Mouse (Mus musculus): ENCODE data around the gene Actg1. TPM values are rescaled to one million over a fixed set of nuclear protein-coding genes. Genes with fewer than 3 reads are reported as not detected.

Gene Actg1
- 100 to 1,000 TPM; 131 to 185 (median 162) TPM for total RNA-seq (2022)

DNA sequence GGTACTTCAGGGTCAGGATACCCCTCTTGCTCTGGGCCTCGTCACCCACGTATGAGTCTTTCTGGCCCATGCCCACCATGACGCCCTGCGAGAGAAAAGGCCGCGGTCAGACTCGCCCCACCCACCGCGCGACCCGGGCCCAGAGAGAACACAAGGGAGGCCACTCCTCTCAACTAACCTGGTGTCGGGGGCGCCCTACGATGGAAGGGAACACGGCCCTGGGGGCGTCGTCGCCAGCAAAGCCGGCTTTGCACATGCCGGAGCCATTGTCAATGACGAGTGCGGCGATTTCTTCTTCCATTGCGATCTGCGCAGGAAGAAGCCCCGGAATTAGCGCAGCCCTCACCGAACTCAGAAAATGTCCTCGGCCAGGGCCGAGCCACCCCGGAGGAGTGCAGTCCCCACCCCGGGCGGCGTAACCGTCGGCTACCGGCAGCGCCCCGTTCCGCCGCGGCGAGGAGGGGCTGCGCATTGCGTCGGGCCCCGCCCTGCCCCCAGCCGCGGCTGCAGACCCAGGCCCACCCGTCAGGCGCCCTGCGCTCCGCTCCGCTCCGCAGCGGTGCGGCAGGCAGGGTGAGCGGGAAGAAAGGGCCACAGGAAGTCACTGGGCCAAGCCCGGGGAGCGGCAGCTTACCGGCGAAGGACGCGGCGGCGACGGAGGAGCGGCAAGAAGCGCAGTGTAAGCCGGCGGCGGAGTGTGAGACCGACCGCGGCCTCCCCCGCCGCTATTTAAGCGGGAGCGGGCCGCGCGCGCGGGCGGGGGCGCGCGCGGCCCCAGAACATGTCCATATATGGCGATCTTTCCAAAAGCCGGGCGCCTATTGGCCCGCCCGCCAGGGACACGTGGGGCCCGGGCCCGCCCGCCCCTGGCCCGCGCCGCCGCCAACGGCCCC is at the start of gene Actg1:
TSS of gene Actg1 (minus strand) at position 752 of the 893 bp plus-strand sequence.
- peak in 1 of 2 experiments; percentile 84 for DNase-seq (ENCODE audit: low spot score in 2 of 2)

DNA sequence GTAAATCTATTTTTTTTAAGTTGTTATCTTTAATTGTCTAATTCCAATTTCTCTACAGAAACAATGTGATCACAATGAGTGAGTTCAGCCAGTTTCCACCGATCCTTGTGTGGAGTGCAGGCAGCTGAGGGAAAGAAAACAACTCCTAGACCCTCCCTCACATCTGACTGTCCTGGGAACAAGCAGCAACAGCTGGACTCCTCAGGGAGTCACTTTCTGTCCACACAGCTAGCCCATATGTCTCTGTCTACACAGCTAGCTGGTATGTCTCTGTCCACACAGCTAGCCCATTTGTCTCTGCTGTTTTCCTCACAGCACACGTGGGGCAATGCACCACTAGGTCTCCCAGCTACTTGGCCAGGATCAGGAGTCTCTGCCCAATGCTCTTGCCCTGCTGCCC is 49.3 kb upstream of the Actg1 start:
- no peak for DNase-seq (ENCODE audit: low spot score in 2 of 2)

DNA sequence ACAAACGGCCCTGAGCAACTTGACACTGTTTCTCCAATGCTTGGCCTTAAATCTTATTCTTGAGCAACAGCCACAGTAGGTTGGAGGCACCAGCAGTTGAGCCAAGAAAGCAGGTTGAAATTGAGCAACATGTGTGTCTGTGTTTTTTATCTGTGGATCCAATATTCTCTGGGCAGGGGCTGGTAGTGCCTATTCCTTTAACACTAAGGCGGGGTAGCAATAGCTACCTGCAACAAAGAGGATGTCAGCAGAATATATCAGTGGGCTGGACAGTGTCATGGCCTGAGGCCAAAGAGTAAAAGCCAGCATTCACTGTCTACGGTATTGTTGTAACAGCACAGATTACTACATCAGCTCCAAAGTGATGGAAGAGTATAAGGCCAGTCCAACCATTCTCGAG is 47.3 kb upstream of the Actg1 start:
- DNase-seq (ENCODE audit: low spot score in 2 of 2): no peak

DNA sequence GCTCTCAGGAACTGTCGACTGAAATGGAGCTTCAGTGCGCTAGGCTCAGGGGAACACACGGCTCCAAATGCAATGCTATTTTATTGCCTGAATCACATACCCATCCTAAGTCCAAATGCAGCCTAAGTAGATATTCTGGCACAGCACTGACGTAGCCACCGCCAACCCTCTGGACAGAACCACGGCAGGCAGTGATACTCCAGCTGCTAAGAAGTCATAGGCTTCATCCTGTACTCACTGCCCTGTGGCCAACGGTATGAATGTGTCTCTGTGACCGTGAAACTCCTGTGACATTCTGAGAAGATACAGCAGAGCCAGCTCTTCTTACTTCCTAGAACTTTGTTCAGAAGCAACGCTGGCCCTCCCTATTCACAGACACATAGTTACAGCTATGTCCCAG is 40.2 kb upstream of the Actg1 start:
- peak; percentile 45 to 49 for DNase-seq (ENCODE audit: low spot score in 2 of 2)

DNA sequence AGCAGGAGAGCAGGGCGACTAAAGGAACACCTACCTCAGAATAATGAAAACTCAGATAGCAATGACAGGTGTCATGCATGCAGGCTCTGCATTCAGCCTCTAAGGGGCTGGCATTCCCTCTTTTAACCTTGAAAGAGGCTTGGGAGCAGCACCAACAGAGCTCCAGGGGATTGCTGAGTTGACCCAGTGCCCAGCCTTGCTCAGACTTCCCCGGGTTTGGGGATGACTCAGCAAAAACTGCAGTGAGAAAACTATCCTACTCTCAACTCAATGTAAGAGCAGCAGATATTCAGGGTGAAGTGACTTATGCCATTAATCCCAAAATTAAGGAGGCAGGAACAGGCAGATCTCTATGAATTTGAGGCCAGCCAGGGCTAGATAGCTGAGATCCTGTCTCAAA is 38.8 kb upstream of the Actg1 start:
- DNase-seq (ENCODE audit: low spot score in 2 of 2): no peak

DNA sequence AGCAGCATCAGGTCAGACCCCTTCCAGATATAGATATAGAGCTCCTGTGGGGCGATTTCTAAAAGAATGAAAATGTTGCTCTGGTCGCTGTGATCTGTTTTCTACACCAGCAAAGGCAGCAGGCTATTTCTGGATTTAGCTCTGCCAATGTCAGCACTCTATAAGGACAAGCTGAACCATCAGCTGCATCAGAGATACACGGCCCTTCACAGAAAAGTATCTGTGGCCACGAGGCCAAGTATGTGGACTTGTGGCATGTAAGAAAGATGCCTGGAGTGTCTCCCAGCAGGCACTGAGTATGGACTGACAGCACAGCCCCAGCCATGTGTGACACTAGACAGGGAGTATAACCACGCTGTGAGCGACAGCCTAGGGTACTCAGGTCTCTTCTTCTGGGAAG is 38.3 kb upstream of the Actg1 start:
- DNase-seq (ENCODE audit: low spot score in 2 of 2): peak; percentile 53 to 66

DNA sequence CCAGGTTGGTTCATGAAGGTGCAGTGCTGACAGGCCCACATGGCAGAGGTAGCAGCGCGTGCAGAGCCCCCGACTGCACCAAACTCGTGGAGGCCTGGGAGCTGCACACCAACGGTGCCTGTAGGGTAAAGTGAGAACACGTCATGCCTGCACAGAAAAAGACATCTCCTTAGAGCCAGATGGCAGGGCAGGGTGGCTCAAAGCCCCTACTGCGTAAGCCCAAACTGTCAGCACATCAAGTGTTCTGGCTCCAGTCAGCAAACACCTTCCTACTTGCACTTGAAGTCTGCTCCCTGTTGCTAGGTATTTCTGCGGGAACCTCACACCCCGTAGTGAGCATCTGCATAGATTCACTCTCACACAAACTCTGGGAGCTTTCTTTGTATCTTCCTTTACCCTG is 34.2 kb upstream of the Actg1 start:
- no peak for DNase-seq (ENCODE audit: low spot score in 2 of 2)

DNA sequence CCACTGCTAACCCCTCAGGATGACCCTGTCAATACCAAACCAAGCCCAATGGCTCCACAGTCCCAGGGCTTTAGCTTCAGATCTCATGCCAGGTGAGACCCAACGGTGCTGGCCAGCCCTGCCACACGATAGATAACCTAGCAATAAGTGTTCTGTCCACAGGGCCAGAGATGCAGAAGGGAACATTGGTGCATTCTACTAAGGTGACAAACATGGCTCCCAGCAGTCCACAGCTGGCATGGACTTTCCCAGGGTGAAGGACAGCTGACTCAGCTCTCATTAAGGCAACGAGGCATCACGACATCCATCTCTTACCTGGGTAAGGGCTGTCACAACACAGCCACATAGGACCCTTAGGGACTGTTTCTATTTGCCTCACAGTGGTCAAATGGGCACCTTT is 32.8 kb upstream of the Actg1 start:
- no peak for DNase-seq (ENCODE audit: low spot score in 2 of 2)

DNA sequence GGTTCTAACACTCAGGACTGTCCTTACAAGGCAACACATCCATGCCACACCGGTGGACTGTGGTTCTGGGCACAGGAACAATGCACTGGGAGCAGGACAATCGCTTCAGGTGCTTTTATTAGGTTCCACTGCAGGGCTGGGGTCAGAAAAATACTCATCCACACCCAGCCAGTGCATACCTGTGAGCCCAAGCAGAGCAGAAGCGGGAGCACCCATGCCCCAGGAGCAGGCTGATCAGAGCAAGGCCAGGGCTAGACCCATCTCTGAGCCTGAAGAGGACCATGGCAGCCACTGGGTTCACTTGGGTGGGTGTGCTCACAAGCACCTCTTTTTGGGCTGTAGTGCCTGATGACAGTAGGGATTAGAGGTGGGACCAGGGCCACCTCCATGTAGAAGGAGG is 31.9 kb upstream of the Actg1 start:
- DNase-seq (ENCODE audit: low spot score in 2 of 2): no peak

DNA sequence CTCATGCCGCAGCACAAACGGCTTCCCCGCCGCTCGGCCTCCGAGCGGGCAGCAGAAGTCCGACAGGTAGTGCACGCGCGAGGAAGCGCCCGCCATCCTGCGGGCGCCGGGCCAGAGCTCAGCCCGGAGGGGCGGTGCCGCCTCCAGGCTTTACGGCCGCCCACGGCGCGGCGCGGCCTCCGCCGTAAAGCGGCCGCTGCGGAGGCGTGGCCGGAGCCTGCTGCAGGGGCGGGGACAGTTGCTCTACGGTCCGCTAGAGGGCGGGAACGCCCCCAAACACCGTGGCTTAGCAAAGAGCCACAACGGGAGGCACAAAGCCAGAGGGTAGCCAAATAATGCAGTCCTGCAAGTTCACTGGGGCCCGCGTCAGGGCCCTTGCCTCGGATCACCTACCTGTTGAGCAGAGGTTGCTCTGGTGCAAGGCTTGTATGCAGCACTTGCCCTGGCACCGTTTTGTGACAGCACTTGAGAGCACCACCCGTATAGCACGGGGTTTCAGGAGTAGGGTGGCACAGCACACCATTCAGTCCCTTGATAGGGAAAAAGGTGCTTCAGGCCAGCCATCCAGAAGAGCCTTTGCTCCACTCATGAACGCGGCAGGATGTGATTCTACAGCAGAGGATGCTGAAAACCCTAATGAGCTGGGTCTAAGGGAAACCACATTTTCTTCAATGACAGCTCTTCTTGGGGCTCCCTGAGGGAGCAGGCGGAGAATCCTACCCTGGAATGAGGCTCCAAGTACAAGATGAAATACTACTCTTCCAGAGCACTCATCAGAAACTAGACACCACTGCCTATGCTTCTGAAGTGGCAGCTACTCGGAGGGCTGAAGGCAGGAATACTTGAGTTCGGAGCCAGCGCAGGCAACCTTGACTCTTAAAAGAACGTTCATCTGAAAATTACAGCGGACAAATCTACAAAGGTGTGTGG is 30.5 kb upstream of the Actg1 start, which contains the start of gene Faap100:
TSS of gene Faap100 (minus strand) at position 154 of the 930 bp plus-strand sequence.
- DNase-seq (ENCODE audit: low spot score in 2 of 2): peak; percentile 86 to 92

DNA sequence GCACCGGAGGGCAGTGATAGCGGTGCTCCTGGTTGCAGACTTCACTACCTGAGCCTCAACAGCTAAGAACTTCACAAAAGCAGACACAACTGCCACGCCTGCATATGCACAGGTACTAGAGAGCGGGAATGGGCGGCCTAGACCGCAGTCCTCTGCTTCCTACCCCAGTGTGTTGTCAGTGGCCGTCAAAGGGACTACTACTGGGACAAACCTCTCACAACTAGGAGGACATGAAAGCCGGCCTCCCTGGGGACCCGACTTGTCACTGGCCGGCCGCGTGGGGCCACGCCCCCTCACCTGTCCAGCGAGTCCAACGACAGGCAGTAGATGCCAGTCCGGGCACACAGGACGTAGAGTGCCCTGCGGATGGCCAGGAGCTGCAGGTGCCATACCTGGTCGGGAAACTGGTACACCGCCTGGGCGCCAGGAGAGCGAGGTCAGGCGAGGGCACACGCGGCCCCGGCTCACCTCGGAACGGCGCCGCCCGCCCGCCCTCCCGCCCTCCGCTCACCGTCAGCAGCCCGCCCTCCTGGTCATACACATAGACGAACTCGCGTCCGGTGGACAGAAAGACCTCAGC is 29.8 kb upstream of the Actg1 start:
- DNase-seq (ENCODE audit: low spot score in 2 of 2): peak; percentile 62 to 67

DNA sequence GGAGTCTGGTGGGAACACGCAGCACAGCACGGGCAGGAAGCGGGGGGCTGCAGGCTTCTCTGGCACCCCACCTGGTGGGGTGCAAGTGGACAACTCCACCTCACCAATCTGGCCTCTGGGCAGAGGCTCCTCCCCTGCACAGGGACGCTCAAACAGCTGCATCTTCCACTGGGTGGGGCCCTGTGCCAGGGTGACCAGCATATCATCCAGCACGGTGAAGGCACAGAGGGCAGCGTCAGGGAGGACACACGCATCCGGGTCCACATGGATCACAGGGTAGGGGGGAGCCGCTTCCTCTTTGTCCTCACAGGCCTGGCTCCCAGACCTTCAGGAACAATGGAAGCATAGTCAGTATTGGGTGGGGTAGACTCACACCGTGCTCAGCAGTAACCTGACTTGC is 29.0 kb upstream of the Actg1 start:
- no peak for DNase-seq (ENCODE audit: low spot score in 2 of 2)

DNA sequence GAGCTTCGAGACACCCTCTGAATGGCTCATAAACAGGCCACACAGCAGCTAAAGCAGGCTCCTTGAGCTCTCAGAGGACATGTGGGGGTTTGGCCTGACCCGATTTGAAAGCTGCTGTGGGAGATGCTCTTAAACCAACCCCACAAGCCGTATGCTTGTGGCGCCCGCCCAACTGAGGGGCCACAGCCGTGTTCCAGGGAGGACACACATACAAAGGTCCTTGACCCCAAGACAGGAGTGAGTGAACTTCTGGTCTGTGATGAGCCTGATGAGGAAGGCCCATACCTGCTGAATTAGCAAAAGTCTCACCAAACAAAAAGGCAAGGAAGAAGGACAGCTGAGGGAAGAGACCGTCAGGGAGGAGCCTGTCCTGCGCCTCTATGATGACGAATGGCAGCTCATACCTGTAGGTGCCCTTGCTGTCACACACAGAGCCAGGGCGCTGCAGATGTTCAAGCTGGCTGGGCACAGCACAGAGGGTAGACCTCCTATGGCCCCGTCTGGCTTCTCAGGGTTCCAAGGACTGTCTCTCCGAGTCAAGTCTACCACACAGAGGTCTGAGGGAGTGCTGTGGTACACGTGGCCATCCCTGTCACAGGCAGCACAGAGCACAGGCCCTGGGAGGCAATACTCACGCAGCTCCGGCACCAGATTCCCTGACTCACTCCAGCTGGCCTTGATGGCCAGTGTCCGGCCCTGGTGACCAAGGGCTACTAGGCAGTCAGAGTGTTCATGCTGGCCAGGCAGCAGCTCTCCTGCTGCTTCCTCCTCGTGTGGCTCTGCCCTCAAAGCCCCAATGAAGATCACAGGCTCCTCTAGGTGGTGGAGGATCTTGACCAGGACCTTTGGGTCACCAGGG is 28.2 kb upstream of the Actg1 start:
- no peak for DNase-seq (ENCODE audit: low spot score in 2 of 2)

DNA sequence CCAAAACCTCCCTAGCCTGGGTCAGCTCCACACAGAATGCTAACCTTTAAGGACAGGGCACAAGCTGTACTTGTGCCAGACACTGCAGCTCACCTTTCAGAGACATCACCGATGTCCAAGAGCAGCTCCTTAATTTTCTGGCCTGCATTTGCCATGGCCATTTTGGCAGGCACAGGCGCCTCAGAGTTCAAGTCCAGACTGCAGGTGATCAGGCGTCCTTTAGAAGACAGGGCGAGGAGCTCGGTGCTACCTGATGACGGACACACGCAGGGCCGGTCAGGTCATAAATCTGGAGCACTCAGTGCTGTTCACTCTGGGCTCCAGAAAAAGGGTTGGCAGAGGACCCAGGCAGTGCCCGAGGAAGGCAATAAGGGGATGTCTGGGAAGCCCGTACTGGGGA is 27.0 kb upstream of the Actg1 start:
- DNase-seq (ENCODE audit: low spot score in 2 of 2): no peak

DNA sequence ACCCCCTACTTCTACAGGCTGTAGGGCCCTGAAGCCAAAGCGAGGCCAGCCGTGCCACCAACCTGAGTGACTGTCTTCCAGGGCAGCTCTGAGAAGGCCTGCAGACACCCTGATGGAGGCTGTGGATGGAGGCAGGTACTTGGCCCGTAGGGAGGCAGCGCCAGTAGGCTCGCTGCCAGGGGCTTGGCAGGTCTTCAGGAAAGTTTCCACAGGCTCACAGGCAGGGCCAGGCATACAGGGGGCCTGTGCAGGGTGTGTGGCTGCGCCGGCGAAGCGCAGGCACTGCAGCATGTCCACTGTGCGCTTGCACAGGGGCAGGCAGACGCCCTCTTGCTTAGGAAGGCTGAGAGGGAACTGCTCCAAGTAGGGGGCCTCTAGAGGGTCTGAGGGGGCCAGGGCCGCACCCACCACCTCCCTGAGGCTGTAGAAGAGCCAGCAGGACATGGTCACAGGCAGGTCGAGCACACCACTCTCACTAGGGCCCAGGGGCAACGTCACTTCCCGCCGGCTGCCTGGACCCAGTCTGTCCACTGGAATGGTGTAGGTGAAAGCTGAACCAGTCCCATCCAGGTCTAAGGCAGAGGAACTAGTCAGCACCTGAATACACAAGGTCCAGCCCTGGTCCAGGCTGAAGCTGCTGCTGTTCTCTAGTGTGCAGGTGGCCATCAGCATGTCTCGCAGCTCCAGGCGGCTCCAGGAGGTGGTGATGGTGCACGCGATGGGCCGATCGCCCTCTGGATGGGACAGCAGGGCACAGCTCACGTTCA is 25.7 kb upstream of the Actg1 start:
- peak in 1 of 2 experiments; percentile 69 for DNase-seq (ENCODE audit: low spot score in 2 of 2)

DNA sequence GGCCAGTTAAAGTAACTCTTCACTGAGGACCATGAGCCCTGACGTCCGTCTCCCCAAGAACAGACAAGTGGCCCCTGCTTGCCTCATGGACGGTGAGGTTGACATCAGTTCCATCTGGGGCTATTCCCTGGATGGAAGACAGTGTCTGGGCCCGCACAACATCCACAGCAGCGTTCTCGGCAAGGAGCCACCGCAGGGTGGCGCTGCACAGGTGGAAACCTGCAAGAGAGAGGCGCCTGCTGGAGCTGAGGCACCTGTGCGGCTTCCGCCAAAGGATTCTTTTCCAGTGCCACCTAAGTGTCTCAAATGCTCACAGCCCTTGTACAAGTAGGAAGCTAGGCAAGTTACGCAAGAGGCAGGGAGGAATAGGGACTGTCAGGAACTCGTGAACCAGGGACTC is 24.7 kb upstream of the Actg1 start:
- DNase-seq (ENCODE audit: low spot score in 2 of 2): no peak

DNA sequence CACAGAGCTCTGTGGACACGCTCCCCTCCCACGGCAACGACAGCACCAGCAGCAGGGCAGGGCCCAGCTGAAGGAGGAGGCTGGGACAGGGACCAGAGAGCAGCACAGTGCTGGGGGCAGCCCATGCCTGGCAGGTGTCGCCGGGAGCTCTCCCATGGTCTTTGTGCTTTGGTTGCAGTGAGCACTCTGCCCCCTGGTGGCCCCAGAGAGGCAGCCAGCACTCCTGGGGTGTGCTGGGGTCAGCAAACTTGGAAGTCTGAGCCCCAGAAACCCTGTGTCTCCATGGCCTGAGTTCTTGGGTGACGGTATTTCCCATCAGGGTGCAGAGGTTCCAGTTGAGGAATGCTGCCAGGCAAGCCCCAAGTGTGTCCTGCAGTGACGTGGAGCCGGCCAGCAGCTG is 21.3 kb upstream of the Actg1 start:
- DNase-seq (ENCODE audit: low spot score in 2 of 2): peak; percentile 70 to 72

DNA sequence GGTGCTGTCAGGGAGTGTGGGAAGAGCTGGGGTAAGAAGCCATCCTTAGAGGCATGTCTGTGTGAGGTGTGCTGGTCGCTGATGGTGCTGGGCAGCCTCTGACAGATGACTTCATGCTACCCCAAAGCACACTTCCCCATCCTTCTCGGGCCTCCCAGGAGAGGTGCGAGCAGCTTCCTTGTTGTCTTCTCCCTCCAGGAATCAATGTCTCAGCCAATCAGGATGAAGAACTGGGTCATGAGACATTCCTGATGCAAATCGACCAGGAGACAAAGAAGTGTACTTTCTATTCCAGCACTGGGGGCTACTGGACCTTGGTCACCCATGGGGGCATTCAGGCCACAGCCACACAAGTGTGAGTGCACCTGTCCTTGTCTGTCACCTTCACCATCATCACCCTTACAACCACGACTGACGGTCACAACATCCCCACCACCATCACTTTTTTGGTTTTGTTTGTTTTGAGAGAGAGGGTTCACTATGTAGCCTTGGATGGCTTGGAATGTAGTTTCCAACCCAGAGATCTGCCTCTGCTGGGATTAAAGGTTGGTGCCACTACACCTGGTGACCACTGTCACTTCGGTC is 18.2 kb upstream of the Actg1 start:
- DNase-seq (ENCODE audit: low spot score in 2 of 2): no peak

DNA sequence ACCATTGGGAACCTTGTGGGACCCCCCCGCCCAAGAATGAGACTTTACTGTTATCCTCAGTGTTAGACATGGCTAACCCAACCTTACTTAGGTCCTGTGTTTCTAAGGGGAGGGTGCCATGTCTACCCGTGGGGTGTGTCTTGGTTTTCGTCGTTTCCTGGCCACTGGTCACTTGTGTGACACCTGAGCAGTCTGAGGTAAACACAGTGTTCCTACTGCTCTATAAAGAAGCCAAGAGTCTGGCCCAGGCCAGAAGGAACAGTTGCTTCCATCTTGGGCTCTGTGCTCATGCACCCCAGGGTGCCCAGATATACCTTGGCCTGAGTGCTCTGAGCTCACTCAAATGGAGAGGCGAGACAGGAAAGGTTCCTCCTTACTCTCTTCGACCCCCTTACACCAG is 14.5 kb upstream of the Actg1 start:
- DNase-seq (ENCODE audit: low spot score in 2 of 2): no peak

DNA sequence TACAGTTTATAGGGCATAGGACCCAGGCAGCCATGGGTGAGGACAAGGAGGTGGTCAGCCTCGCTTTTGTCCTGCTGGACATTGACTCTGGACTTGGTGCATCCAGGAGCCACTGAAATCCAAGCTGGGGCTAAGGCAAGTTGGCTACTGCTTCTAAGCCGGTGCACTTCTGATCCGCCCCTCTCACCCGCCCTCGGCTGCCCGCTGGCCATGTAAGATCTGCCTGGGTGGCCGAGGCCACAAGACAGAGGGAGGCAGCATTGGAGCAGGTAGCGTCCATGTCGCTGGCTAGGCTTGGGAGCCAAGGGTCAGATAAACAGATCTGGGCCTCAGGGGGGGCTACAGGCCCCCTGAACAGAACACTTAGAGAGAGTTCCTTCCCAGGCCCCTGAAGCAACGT is 13.0 kb upstream of the Actg1 start, which contains the start of gene Fscn2:
TSS of gene Fscn2 (plus strand) at position 240 of the 400 bp plus-strand sequence.
- DNase-seq (ENCODE audit: low spot score in 2 of 2): no peak

Measured in gastrocnemius, adult 8-10 months (tissue).